Mouse (Mus musculus): ENCODE measurements around the gene Usp39. TPM values are rescaled to one million over a fixed set of nuclear protein-coding genes. Genes with fewer than 3 reads are reported as not detected.

Gene Usp39
- polyA plus RNA-seq, 1 experiment from 2014 or later: 32.4 TPM

DNA sequence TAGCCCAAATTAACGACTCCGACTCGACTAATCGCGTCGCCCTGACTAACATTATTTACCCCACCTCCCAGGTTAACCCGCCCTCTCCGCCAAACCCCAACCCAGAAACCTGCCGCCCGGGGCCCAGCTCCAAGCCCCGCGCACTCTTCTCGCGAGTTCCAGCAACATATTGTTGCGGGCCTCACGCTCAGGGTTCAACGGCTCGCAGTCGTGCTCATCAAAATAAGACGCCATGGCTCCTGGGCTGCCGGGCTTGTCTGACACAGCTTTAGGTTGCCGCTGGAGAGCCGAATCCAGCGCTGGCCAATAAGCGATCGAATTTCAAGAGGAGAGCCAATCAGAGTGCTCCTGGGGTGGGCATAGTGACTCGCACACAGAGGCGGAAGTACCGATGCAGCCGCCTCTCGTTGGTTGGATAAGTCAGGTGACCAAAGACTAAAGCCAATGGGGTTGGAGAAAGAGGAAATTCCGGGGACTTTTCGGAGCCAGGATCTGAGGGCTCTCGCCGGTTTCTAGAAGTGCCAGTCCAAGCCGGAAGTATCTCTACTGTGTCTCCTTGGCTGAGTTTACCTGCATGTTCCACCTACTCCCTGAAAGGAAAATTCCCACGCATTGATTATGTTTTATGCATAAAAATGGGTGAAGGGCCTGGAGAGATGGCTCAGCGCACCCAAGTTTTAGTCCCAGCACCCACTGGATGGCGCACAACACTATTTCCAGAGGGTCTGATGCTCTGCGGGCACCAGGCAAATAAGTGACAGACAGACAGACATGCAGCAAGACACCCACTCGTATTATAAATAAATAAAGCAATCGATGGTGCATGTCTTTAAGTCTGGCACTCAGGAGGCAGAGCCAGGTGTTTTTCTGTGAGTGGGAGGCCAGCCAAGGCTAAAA, 17.4 kb upstream of the Usp39 start:
- ATAC-seq (ENCODE audit: insufficient number of reproducible peaks, insufficient read depth, low FRiP score, low read depth): peak; percentile 98

DNA sequence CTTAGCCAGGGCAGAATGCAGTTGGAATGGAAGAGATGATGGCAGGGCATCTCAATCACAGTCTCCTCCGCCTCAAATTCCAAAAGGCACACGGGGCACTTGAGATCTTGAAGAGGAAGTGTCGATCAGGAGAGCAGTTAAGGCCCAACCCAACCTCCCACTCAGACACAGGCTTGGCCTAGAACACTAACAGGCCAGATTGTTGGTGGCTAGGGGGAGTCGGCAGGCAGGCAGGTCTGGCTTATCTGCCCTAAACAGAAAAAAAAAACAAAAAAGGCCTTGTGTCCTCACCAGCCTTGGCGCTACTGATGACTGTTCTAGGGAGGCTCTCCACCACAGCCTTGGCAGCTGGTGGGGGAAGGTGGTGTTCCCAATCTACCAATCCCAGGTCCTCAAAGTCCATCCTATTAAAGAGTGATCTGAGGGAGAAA, 16.2 kb upstream of the Usp39 start:
- Histone ChIP-seq H3K4me1 (ENCODE audit: control insufficient read depth in 2 of 2, insufficient read depth in 2 of 2, low read length in 2 of 2) (peaks cover 16 to 25% of the 10 kb centered on the region in 2 experiments), H3K9me3 (ENCODE audit: control insufficient read depth, low read length) (no peaks in the 10 kb centered on the region), H3K9ac (ENCODE audit: low read length) (peak overlapping the region; percentile 87; the same call in 1 of the 2 replicates), H3K36me3 (ENCODE audit: control insufficient read depth, insufficient read depth, low read length) (peaks cover 35% of the 10 kb centered on the region), H3K4me3 (ENCODE audit: control insufficient read depth in 1 of 2, insufficient read depth in 1 of 2, low read depth in 1 of 2, low read length in 2 of 2) (peak overlapping the region; percentile 86 to 90), H3K27ac (replicated peaks in 1 of 2; ENCODE audit: control insufficient read depth in 1 of 2, insufficient read depth in 1 of 2, low read depth in 2 of 2, low read length in 2 of 2) (no peak overlapping the region), H3K4me2 (ENCODE audit: low read length) (peak overlapping the region; percentile 91), H3K27me3 (ENCODE audit: control insufficient read depth, insufficient read depth, low read length) (no peaks in the 10 kb centered on the region)
- 14% methylated on average over 5 of the region's 5 CpGs for WGBS
- ATAC-seq (ENCODE audit: insufficient number of reproducible peaks, insufficient read depth, low FRiP score, low read depth): no peak

More for the DNA sequence above, 17.4 kb upstream of the Usp39 start:
- Histone ChIP-seq H3K4me1 (ENCODE audit: control insufficient read depth in 2 of 2, insufficient read depth in 2 of 2, low read length in 2 of 2) (peaks cover 16 to 22% of the 10 kb centered on the region in 2 experiments), H3K9ac (ENCODE audit: low read length) (peak overlapping the region; percentile 87), H3K4me3 (ENCODE audit: control insufficient read depth in 1 of 2, insufficient read depth in 1 of 2, low read depth in 1 of 2, low read length in 2 of 2) (peak overlapping the region; percentile 86 to 90), H3K36me3 (ENCODE audit: control insufficient read depth, insufficient read depth, low read length) (peaks cover 34% of the 10 kb centered on the region), H3K4me2 (ENCODE audit: low read length) (peak overlapping the region; percentile 91), H3K27me3 (ENCODE audit: control insufficient read depth, insufficient read depth, low read length) (no peaks in the 10 kb centered on the region), H3K9me3 (ENCODE audit: control insufficient read depth, low read length) (no peaks in the 10 kb centered on the region), H3K27ac (replicated peaks in 1 of 2; ENCODE audit: control insufficient read depth in 1 of 2, insufficient read depth in 1 of 2, low read depth in 2 of 2, low read length in 2 of 2) (peak overlapping the region; percentile 78)
- under 1% methylated on average over 42 of the region's 42 CpGs for WGBS

DNA sequence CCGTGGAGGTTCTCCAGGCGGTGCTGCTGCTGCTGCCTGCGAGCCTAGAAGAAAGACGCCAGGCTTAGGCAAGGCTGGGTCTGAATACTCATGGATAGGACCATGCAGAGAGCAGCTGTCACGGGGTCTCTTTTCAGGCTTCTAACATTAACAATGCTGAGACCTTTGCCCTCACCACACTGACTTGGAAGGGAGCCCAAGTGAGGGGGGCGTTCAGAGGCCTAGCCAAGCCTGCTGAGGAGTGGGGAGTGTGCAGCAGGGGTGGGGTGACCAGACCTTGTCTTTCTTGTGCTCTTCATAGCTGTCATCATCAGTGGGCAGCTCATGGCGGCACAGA, 15.6 kb upstream of the Usp39 start:
- Histone ChIP-seq H3K27me3 (ENCODE audit: control insufficient read depth, insufficient read depth, low read length) (no peaks in the 10 kb centered on the region), H3K4me3 (ENCODE audit: control insufficient read depth in 1 of 2, insufficient read depth in 1 of 2, low read depth in 1 of 2, low read length in 2 of 2) (no peak overlapping the region), H3K27ac (replicated peaks in 1 of 2; ENCODE audit: control insufficient read depth in 1 of 2, insufficient read depth in 1 of 2, low read depth in 2 of 2, low read length in 2 of 2) (no peak overlapping the region), H3K9ac (ENCODE audit: low read length) (no peak overlapping the region), H3K4me2 (ENCODE audit: low read length) (no peak overlapping the region), H3K36me3 (ENCODE audit: control insufficient read depth, insufficient read depth, low read length) (peaks cover 35% of the 10 kb centered on the region), H3K4me1 (ENCODE audit: control insufficient read depth in 2 of 2, insufficient read depth in 2 of 2, low read length in 2 of 2) (peaks cover 18 to 30% of the 10 kb centered on the region in 2 experiments), H3K9me3 (ENCODE audit: control insufficient read depth, low read length) (no peaks in the 10 kb centered on the region)
- 73% methylated on average over 7 of the region's 7 CpGs for WGBS
- ATAC-seq (ENCODE audit: insufficient number of reproducible peaks, insufficient read depth, low FRiP score, low read depth): no peak

DNA sequence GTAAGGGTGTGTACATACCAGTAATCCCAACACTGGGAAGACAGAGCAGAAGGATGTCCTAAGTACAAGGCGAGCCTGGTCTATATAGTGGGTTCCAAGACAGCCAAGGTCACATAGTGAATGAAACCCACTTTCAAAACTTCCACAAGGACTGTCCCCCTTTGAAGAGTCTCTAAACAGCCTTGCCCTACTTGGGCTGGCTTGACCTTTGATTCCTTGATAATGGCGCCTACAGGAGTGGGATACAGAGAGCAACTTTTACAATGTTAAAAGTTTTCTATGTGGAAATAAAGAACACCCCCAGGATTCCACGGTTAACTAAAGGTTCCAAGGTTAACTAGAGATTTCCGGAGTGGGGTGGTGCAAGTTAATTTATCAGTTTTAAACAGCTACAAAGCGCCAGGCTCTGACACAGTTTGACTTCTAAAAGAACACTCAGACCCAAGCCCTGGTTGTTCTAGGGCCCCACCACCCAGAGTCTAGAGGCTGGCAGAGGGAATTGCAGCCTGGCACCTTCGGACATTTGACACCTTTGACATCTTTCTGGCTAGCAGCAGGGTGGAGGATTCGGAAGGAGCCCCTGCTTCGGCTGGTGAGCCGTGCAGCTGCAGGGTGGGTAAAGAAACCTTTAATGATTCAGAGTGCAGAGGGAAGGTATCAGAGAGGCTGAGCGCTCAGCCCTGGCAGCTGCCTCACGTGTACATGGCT, 15.1 kb upstream of the Usp39 start:
- Histone ChIP-seq H3K4me3 (ENCODE audit: control insufficient read depth in 1 of 2, insufficient read depth in 1 of 2, low read depth in 1 of 2, low read length in 2 of 2) (no peak overlapping the region), H3K4me2 (ENCODE audit: low read length) (no peak overlapping the region)

DNA sequence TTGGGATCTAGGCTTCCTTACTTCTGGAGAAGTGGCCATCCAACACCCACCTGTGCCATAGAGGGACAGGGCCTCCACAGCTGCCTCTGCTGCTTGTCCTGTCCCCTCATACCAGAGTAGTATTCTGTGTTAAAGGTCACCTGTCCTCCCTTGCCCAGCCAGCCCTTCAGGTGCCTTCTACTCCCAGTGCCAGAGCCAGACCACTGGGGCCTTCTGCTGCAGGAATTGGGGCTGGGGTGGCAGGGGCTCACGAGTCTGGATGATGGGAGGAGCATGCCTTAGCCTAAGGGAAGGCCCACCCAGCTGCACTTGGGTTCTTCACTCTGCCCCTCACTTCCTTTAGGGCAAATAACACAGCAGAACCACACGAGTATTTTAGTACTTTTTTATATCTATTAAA, 14.4 kb upstream of the Usp39 start:
- H3K27ac ChIP-seq (replicated peaks in 1 of 2; ENCODE audit: control insufficient read depth in 1 of 2, insufficient read depth in 1 of 2, low read depth in 2 of 2, low read length in 2 of 2): no peak overlapping the region
- H3K9ac ChIP-seq (ENCODE audit: low read length): no peak overlapping the region
- H3K36me3 ChIP-seq (ENCODE audit: control insufficient read depth, insufficient read depth, low read length): peaks cover 35% of the 10 kb centered on the region
- H3K4me3 ChIP-seq (ENCODE audit: control insufficient read depth in 1 of 2, insufficient read depth in 1 of 2, low read depth in 1 of 2, low read length in 2 of 2): no peak overlapping the region
- 65% methylated on average over 2 of the region's 2 CpGs for WGBS
- H3K4me2 ChIP-seq (ENCODE audit: low read length): no peak overlapping the region
- no peak for ATAC-seq (ENCODE audit: insufficient number of reproducible peaks, insufficient read depth, low FRiP score, low read depth)
- no peaks in the 10 kb centered on the region for H3K27me3 ChIP-seq (ENCODE audit: control insufficient read depth, insufficient read depth, low read length)
- H3K9me3 ChIP-seq (ENCODE audit: control insufficient read depth, low read length): no peaks in the 10 kb centered on the region
- H3K4me1 ChIP-seq (ENCODE audit: control insufficient read depth in 2 of 2, insufficient read depth in 2 of 2, low read length in 2 of 2): peaks cover 20 to 35% of the 10 kb centered on the region in 2 experiments

More for the DNA sequence above, 15.1 kb upstream of the Usp39 start:
- Histone ChIP-seq H3K9me3 (ENCODE audit: control insufficient read depth, low read length) (no peaks in the 10 kb centered on the region), H3K27ac (replicated peaks in 1 of 2; ENCODE audit: control insufficient read depth in 1 of 2, insufficient read depth in 1 of 2, low read depth in 2 of 2, low read length in 2 of 2) (no peak overlapping the region), H3K36me3 (ENCODE audit: control insufficient read depth, insufficient read depth, low read length) (peaks cover 35% of the 10 kb centered on the region), H3K27me3 (ENCODE audit: control insufficient read depth, insufficient read depth, low read length) (no peaks in the 10 kb centered on the region), H3K4me1 (ENCODE audit: control insufficient read depth in 2 of 2, insufficient read depth in 2 of 2, low read length in 2 of 2) (peaks cover 18 to 30% of the 10 kb centered on the region in 2 experiments), H3K9ac (ENCODE audit: low read length) (no peak overlapping the region)
- no peak for ATAC-seq (ENCODE audit: insufficient number of reproducible peaks, insufficient read depth, low FRiP score, low read depth)
- WGBS: 81% methylated on average over 11 of the region's 11 CpGs

DNA sequence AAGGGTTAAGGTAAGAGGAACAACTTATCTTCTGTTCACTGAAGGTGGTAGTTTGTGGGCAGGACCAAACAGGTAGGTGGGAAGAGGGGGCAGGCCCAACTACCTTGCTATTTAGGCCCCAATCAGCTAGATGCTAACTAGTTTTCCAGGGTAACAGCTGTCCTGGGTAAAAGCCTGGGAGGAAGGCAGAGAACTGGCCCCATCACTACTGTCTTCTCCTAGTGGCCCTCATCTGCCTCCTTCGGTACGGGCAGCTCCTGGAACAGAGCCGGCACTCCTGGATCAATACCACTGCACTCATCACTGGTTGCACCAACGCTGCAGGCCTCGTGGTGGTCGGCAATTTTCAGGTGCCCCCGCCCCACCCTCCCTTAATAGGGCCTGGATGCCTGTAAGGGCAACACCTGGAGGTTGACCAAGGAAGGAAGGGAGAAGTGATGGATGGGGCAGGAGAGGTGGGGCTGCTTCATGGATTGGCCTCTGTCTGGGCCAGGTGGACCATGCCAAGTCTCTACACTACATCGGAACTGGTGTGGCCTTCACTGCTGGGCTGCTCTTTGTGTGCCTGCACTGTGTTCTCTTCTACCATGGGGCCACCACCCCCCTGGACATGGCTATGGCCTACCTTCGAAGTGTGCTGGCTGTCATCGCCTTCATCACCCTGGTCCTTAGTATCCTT, 13.2 kb upstream of the Usp39 start:
- H3K27me3 ChIP-seq (ENCODE audit: control insufficient read depth, insufficient read depth, low read length): no peaks in the 10 kb centered on the region
- no peak overlapping the region for H3K27ac ChIP-seq (replicated peaks in 1 of 2; ENCODE audit: control insufficient read depth in 1 of 2, insufficient read depth in 1 of 2, low read depth in 2 of 2, low read length in 2 of 2)
- no peak overlapping the region for H3K4me3 ChIP-seq (ENCODE audit: control insufficient read depth in 1 of 2, insufficient read depth in 1 of 2, low read depth in 1 of 2, low read length in 2 of 2)
- H3K9me3 ChIP-seq (ENCODE audit: control insufficient read depth, low read length): no peaks in the 10 kb centered on the region
- no peak overlapping the region for H3K9ac ChIP-seq (ENCODE audit: low read length)
- no peak overlapping the region for H3K4me2 ChIP-seq (ENCODE audit: low read length)
- H3K4me1 ChIP-seq (ENCODE audit: control insufficient read depth in 2 of 2, insufficient read depth in 2 of 2, low read length in 2 of 2): peaks cover 20 to 36% of the 10 kb centered on the region in 2 experiments
- 85% methylated on average over 10 of the region's 10 CpGs for WGBS
- ATAC-seq (ENCODE audit: insufficient number of reproducible peaks, insufficient read depth, low FRiP score, low read depth): no peak
- peaks cover 35% of the 10 kb centered on the region for H3K36me3 ChIP-seq (ENCODE audit: control insufficient read depth, insufficient read depth, low read length)
